Mouse (Mus musculus) subcutaneous adipose tissue, adult 2 months (tissue): Measurements from ENCODE around the gene Ndufb8. TPM values are rescaled to one million over a fixed set of nuclear protein-coding genes. Genes with fewer than 3 reads are reported as not detected.

ENCODE experiments used
- polyA plus RNA-seq: library from polyadenylated mRNA; depleted of rRNA; stranded (reverse); fragments of >200 nt; gene quantifications from 2 replicates; pipeline ENCODE4 v1.2.3, GENCODE M21; 2012; ENCODE audit warnings: low replicate concordance; rRNA removed

The Ndufb8 gene
- polyA plus RNA-seq: 747 and 903 TPM in 2 replicates

DNA sequence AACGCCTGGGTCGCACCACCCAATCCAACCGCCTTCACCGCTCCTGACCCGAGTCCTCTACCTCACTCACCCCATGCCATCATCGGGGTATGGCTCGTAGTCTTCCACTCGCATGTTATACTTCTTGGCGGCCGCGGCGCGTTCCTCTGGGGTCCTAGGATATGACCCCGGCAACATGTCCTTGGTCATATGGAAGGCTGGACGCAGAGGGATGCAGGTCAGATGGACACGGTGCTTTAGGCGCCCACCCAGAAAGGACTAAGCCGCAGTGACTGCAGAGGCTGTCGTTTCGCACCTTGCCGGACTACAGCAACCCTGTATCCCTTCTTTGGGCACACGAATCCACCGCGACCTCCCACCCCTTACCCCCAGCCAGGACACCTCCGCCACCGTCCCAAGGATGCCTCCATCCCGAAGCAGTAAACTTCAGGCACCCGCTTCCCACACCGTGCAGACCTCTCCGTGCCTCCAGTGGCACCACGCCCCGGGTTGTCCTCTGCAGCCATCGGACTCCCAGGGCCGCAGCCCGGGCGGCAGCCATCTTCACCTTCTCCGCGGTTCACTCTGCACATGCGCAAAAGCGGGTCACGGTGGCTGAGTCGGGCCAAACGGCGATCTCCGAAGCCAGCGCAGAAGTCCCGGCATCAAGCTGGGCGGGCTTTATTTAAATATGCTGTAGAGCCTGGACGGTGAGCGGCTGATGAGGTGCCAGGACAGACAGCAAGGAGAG, at the start of gene Ndufb8:
Gene Ndufb8, minus strand, starts transcription at position 580 of the 730 bp plus-strand sequence.

DNA sequence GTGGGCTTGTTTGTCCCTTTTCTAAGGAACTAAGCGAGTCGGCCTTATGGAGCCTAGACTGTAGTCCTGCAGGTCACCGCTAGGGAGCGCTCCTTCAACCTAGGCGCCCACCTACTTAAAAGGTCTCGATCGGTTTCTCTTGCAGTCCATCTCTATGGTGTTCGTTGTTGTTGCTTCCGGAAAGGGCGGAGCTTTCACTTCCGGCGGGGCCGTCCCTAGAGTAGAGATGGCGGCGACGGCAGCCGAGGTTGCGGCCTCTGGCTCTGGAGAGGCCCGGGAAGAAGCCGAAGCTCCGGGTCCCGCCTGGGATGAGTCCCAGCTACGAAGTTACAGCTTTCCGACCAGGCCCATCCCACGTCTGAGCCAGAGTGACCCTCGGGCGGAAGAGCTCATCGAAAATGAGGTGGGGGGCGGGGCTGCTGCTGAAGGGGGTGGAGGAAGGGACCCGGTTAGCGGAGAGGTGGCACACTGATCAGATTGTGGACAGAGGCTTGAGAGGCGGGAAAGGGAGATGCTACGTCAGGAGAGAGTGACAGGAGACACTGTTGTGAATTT, 7.5 kb upstream of the Ndufb8 start, which contains the start of gene Hif1an:
Gene Hif1an, plus strand, starts transcription at position 199 of the 555 bp plus-strand sequence.

GRCm38 (mm10) chr19:44552731-44553130, 2.5 kb downstream of the Ndufb8 start, which contains the start of gene Gm20538:
TSS of gene Gm20538 (minus strand) at chr19:44552831.

GRCm38 (mm10) chr19:44545321-44546041, 9.8 kb downstream of the Ndufb8 start, which contains the start of gene Sec31b:
TSS of gene Sec31b (minus strand) at chr19:44545864.

Other genes starting within 250 kb of the Ndufb8 start
- gene Scd4, start 222.3 kb downstream of the Ndufb8 start, polyA plus RNA-seq: 0.24 and 0.55 TPM in 2 replicates
- 11,739 and 20,741 TPM in 2 replicates for gene Scd1, start 147.6 kb downstream of the Ndufb8 start, polyA plus RNA-seq
- 0.22 and 0.36 TPM in 2 replicates for gene Wnt8b, start 62.0 kb downstream of the Ndufb8 start, polyA plus RNA-seq
- gene Sec31b, start 9.6 kb downstream of the Ndufb8 start, polyA plus RNA-seq: 7.2 and 11.8 TPM in 2 replicates
- 7.6 TPM in 1 of 2 replicates, not detected in the other for gene Gm20538, start 2.6 kb downstream of the Ndufb8 start, polyA plus RNA-seq
- gene Hif1an, start 7.4 kb upstream of the Ndufb8 start, polyA plus RNA-seq: 14.6 and 24.8 TPM in 2 replicates
- gene Pax2, start 200.6 kb upstream of the Ndufb8 start, polyA plus RNA-seq: 8.4 TPM in 1 of 2 replicates, not detected in the other